Mouse (Mus musculus): Measurements from ENCODE around the gene Lrp10. TPM values are rescaled to one million over a fixed set of nuclear protein-coding genes. Genes with fewer than 3 reads are reported as not detected.

Lrp10 gene
- total RNA-seq, 1 experiment: 20.8 TPM

DNA sequence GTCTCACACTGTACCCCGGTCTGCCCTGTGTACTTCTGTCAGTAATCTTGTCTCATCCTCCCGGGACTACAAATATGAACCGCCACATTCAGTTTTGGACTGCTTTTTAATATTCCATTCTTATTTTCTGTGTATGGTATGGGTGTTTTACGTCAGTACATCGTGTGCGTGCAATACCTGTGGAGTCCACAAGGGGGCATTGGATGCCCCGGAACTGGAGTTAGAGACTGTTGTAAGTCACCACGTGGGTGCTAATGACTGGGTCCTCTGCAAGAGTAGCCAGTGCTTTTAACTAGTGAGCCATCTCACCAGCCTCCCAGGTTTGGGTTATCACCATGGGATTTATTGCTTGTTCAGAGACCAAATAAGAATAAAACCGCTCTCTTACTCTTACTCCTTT, 18.6 kb downstream of the Lrp10 start:
- Histone ChIP-seq H3K4me3 (ENCODE audit: insufficient read depth in 1 of 2, low read depth in 1 of 2, low read length in 2 of 2, poor library complexity in 1 of 2, severe bottlenecking in 1 of 2) (no peak overlapping the region), H3K9me3 (ENCODE audit: control insufficient read depth, insufficient read depth, low read depth, low read length) (no peaks in the 10 kb centered on the region), H3K9ac (ENCODE audit: insufficient read depth, low read depth, low read length, poor library complexity, severe bottlenecking) (no peak overlapping the region), H3K27ac (ENCODE audit: insufficient read depth, low read depth, low read length, poor library complexity, severe bottlenecking) (no peak overlapping the region), H3K36me3 (ENCODE audit: control insufficient read depth, insufficient read depth, low read length, poor library complexity, severe bottlenecking) (no peaks in the 10 kb centered on the region), H3K4me1 (ENCODE audit: control insufficient read depth in 2 of 2, insufficient read depth in 2 of 2, low read length in 2 of 2, poor library complexity in 1 of 2) (no peaks in the 10 kb centered on the region)
- in situ Hi-C loops (cut with MboI; ENCODE audit: low sequenced_read_pairs in 2 of 2, unreplicated experiment in 2 of 2): loop anchor here (25.0 kb wide), 2 partner anchors 95 to 420 kb away; no protein-coding TSS in a partner anchor
- peak; percentile 73 for DNase-seq (ENCODE audit: low read depth, low spot score)
- TF ChIP-seq ZNF384 (IDR thresholded peaks at IDR 0.05; ENCODE audit: low read depth, low read length) (no peak), MAFK (IDR thresholded peaks at IDR 0.05; ENCODE audit: insufficient read depth, low read depth, low read length) (no peak), CHD2 (IDR thresholded peaks at IDR 0.05; ENCODE audit: low read depth, low read length) (no peak), ZC3H11A (IDR thresholded peaks at IDR 0.05; ENCODE audit: borderline replicate concordance, low read depth, low read length) (peak; percentile 47; the same call in 1 of the 2 replicates)

GRCm38 (mm10) chr14:54485899-54486298, 22.0 kb downstream of the Lrp10 start:
- no peak overlapping the region for H3K4me3 ChIP-seq (ENCODE audit: insufficient read depth in 1 of 2, low read depth in 1 of 2, low read length in 2 of 2, poor library complexity in 1 of 2, severe bottlenecking in 1 of 2)
- DNase-seq (ENCODE audit: low read depth, low spot score): no peak
- TF ChIP-seq ZC3H11A (IDR thresholded peaks at IDR 0.05; ENCODE audit: borderline replicate concordance, low read depth, low read length): no peak
- no peak for TF ChIP-seq HCFC1 (IDR thresholded peaks at IDR 0.05; ENCODE audit: borderline replicate concordance, insufficient read depth, low read length)
- no peak for TF ChIP-seq ZNF384 (IDR thresholded peaks at IDR 0.05; ENCODE audit: low read depth, low read length)
- TF ChIP-seq CHD2 (IDR thresholded peaks at IDR 0.05; ENCODE audit: low read depth, low read length): no peak
- no peak for TF ChIP-seq MAFK (IDR thresholded peaks at IDR 0.05; ENCODE audit: insufficient read depth, low read depth, low read length)
- no peak overlapping the region for H3K27ac ChIP-seq (ENCODE audit: insufficient read depth, low read depth, low read length, poor library complexity, severe bottlenecking)
- H3K36me3 ChIP-seq (ENCODE audit: control insufficient read depth, insufficient read depth, low read length, poor library complexity, severe bottlenecking): no peaks in the 10 kb centered on the region
- H3K9me3 ChIP-seq (ENCODE audit: control insufficient read depth, insufficient read depth, low read depth, low read length): no peaks in the 10 kb centered on the region
- H3K4me1 ChIP-seq (ENCODE audit: control insufficient read depth in 2 of 2, insufficient read depth in 2 of 2, low read length in 2 of 2, poor library complexity in 1 of 2): no peaks in the 10 kb centered on the region
- in situ Hi-C loops (cut with MboI; ENCODE audit: low sequenced_read_pairs in 2 of 2, unreplicated experiment in 2 of 2): loop anchor here (25.0 kb wide), 2 partner anchors 99 to 424 kb away; no protein-coding TSS in a partner anchor
- H3K9ac ChIP-seq (ENCODE audit: insufficient read depth, low read depth, low read length, poor library complexity, severe bottlenecking): no peak overlapping the region

GRCm38 (mm10) chr14:54487732-54488131, 23.8 kb downstream of the Lrp10 start:
- no peak for DNase-seq (ENCODE audit: low read depth, low spot score)
- in situ Hi-C loops (cut with MboI; ENCODE audit: low sequenced_read_pairs in 2 of 2, unreplicated experiment in 2 of 2): loop anchor here (25.0 kb wide), 2 partner anchors 100 to 425 kb away; no protein-coding TSS in a partner anchor
- Histone ChIP-seq H3K36me3 (ENCODE audit: control insufficient read depth, insufficient read depth, low read length, poor library complexity, severe bottlenecking) (no peaks in the 10 kb centered on the region), H3K9me3 (ENCODE audit: control insufficient read depth, insufficient read depth, low read depth, low read length) (no peaks in the 10 kb centered on the region), H3K9ac (ENCODE audit: insufficient read depth, low read depth, low read length, poor library complexity, severe bottlenecking) (no peak overlapping the region), H3K4me1 (ENCODE audit: control insufficient read depth in 2 of 2, insufficient read depth in 2 of 2, low read length in 2 of 2, poor library complexity in 1 of 2) (no peaks in the 10 kb centered on the region), H3K4me3 (ENCODE audit: insufficient read depth in 1 of 2, low read depth in 1 of 2, low read length in 2 of 2, poor library complexity in 1 of 2, severe bottlenecking in 1 of 2) (no peak overlapping the region), H3K27ac (ENCODE audit: insufficient read depth, low read depth, low read length, poor library complexity, severe bottlenecking) (no peak overlapping the region)
- no peak for TF ChIP-seq ZNF384 (IDR thresholded peaks at IDR 0.05; ENCODE audit: low read depth, low read length)
- no peak for TF ChIP-seq HCFC1 (IDR thresholded peaks at IDR 0.05; ENCODE audit: borderline replicate concordance, insufficient read depth, low read length)
- TF ChIP-seq MAFK (IDR thresholded peaks at IDR 0.05; ENCODE audit: insufficient read depth, low read depth, low read length): no peak
- no peak for TF ChIP-seq CHD2 (IDR thresholded peaks at IDR 0.05; ENCODE audit: low read depth, low read length)
- TF ChIP-seq ZC3H11A (IDR thresholded peaks at IDR 0.05; ENCODE audit: borderline replicate concordance, low read depth, low read length): no peak

- in situ Hi-C loops (cut with MboI; ENCODE audit: low sequenced_read_pairs in 2 of 2, unreplicated experiment in 2 of 2): loop anchor here (25.0 kb wide), 2 partner anchors 101 to 426 kb away; no protein-coding TSS in a partner anchor
Observed at GRCm38 (mm10) chr14:54488350-54488749, 24.4 kb downstream of the Lrp10 start.

More at GRCm38 (mm10) chr14:54488350-54488749, 24.4 kb downstream of the Lrp10 start:
- Histone ChIP-seq H3K4me1 (ENCODE audit: control insufficient read depth in 2 of 2, insufficient read depth in 2 of 2, low read length in 2 of 2, poor library complexity in 1 of 2) (no peaks in the 10 kb centered on the region), H3K9ac (ENCODE audit: insufficient read depth, low read depth, low read length, poor library complexity, severe bottlenecking) (no peak overlapping the region), H3K9me3 (ENCODE audit: control insufficient read depth, insufficient read depth, low read depth, low read length) (no peaks in the 10 kb centered on the region), H3K36me3 (ENCODE audit: control insufficient read depth, insufficient read depth, low read length, poor library complexity, severe bottlenecking) (no peaks in the 10 kb centered on the region), H3K27ac (ENCODE audit: insufficient read depth, low read depth, low read length, poor library complexity, severe bottlenecking) (no peak overlapping the region), H3K4me3 (ENCODE audit: insufficient read depth in 1 of 2, low read depth in 1 of 2, low read length in 2 of 2, poor library complexity in 1 of 2, severe bottlenecking in 1 of 2) (no peak overlapping the region)
- no peak for DNase-seq (ENCODE audit: low read depth, low spot score)
- TF ChIP-seq HCFC1 (IDR thresholded peaks at IDR 0.05; ENCODE audit: borderline replicate concordance, insufficient read depth, low read length) (no peak), CHD2 (IDR thresholded peaks at IDR 0.05; ENCODE audit: low read depth, low read length) (no peak)

All from ES-E14 (cell line).